Mouse (Mus musculus) hindbrain, embryonic 16.5 days (tissue): ENCODE measurements at regions not wholly inside any gene's neighbourhood (a gene's known extent, or its start where the extent isn't known, plus 50 kb on each side); places are given as distances from the start of the nearest gene placed in this dataset.
"Not testable (repeated sequence)": the region's sequence is repeated elsewhere in the genome, so short reads cannot be mapped to it uniquely, and the experiment has no call there.

Experiments
- ATAC-seq: fragments of 200-750 bp; cut with Nextera tagmentation; 2 replicates; pipeline ENCODE4 v1.8.0; 2017; ENCODE audit warnings: moderate TSS enrichment, moderate library complexity
- H3K27ac ChIP-seq: fragments of 300-500 bp; sonication (generic); 2 replicates; pipeline ENCODE4 v1.5.1; 2014; ENCODE audit warnings: low read depth, mild to moderate bottlenecking, control low read depth, low read length, moderate library complexity
- H3K27me3 ChIP-seq: fragments of 300-500 bp; sonication (generic); replicated peaks from 2 replicates; pipeline ENCODE4 v1.6.1; 2014; ENCODE audit warnings: low read length; ENCODE audit not compliant: control insufficient read depth, insufficient read depth
- H3K36me3 ChIP-seq: fragments of 300-500 bp; sonication (generic); 2 replicates; pipeline ENCODE4 v1.6.1; 2014; ENCODE audit warnings: mild to moderate bottlenecking, low read length, moderate library complexity, mixed read lengths; ENCODE audit not compliant: control insufficient read depth, insufficient read depth
- H3K4me1 ChIP-seq: fragments of 300-500 bp; sonication (generic); 2 replicates; pipeline ENCODE4 v1.6.1; 2014; ENCODE audit warnings: low read depth, low read length; ENCODE audit not compliant: control insufficient read depth, insufficient read depth
- H3K4me2 ChIP-seq: fragments of 300-500 bp; sonication (generic); 2 replicates; pipeline ENCODE4 v1.6.1; 2014; ENCODE audit warnings: mild to moderate bottlenecking, low read length, control low read depth, moderate library complexity
- H3K4me3 ChIP-seq: fragments of 300-500 bp; sonication (generic); 2 replicates; pipeline ENCODE4 v1.5.1; 2014; ENCODE audit warnings: mild to moderate bottlenecking, low read length, control low read depth, moderate library complexity
- H3K9ac ChIP-seq: fragments of 300-500 bp; sonication (generic); 2 replicates; pipeline ENCODE4 v1.6.1; 2014; ENCODE audit warnings: low read depth, mild to moderate bottlenecking, control low read depth, low read length, moderate library complexity
- H3K9me3 ChIP-seq: fragments of 300-500 bp; sonication (generic); 2 replicates; pipeline ENCODE4 v1.6.1; 2014; ENCODE audit warnings: mild to moderate bottlenecking, low read length, moderate library complexity; ENCODE audit not compliant: control insufficient read depth
- WGBS: fragments of 180-500 bp; shearing (Covaris S2); extraction: QIAGEN DNeasy Blood & Tissue Kit; methylation state at CpG from one replicate; pipeline ENCODE4 v1.1.7; 2014; 5-methylcytosine and 5-hydroxymethylcytosine counted together

DNA sequence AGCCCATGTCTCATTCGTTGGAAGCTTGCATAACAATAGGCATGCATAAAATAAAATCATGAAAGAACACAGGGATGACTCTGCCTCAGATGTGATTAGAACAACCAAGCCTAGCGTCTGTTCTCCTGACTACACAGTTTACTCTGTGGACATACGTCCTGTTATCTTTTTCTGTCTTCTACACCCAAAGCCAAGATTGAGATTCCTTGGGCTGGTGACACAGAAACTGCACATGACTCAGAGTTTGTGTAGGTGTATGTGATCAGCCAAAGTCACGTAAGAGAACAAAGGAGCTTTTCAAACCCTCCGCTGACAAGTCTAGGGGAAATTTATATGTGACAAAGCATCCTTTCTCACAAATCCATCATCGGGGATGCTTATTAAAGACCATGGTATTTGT is 141.9 kb upstream of the Gm11146 start:
- 84% methylated on average over 6 of the region's 6 CpGs for WGBS
- H3K27me3 ChIP-seq: no peaks in the 10 kb centered on the region

DNA sequence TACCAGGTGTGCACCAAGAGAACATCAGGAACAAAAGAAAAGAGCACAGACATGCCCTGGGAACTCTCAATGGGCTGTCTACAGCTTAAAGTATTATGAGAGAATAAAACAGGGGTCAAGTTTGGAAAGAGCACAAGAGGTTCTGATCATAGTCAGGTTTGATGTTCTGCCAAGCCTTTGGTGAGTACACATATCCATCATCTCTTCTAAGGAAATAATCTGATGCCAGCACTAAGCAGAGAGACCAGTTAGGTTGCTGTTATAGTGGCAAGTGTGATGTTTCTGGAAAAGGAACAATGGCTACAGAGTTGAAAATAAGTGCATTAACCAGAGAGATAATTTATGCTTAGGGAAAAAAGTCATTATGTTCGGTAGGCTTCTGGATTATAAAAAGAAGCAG is 136.9 kb upstream of the Gm11146 start:
- no peaks in the 10 kb centered on the region for H3K36me3 ChIP-seq
- 73% methylated on average over 1 of the region's 1 CpGs for WGBS
- H3K27me3 ChIP-seq: no peaks in the 10 kb centered on the region
- no peaks in the 10 kb centered on the region for H3K9me3 ChIP-seq
- H3K4me2 ChIP-seq: no peak overlapping the region
- no peak overlapping the region for H3K9ac ChIP-seq
- H3K4me1 ChIP-seq: no peaks in the 10 kb centered on the region
- no peak overlapping the region for H3K4me3 ChIP-seq
- H3K27ac ChIP-seq: no peak overlapping the region
- ATAC-seq: no peak

More for the DNA sequence above, 141.9 kb upstream of the Gm11146 start:
- H3K4me2 ChIP-seq: no peak overlapping the region
- no peaks in the 10 kb centered on the region for H3K4me1 ChIP-seq
- no peak overlapping the region for H3K9ac ChIP-seq
- no peak for ATAC-seq
- no peak overlapping the region for H3K27ac ChIP-seq
- no peaks in the 10 kb centered on the region for H3K36me3 ChIP-seq
- H3K4me3 ChIP-seq: no peak overlapping the region
- 0 out of 2 replicates have a peak, but pooled peaks cover 2% of the 10 kb centered on the region for H3K9me3 ChIP-seq

DNA sequence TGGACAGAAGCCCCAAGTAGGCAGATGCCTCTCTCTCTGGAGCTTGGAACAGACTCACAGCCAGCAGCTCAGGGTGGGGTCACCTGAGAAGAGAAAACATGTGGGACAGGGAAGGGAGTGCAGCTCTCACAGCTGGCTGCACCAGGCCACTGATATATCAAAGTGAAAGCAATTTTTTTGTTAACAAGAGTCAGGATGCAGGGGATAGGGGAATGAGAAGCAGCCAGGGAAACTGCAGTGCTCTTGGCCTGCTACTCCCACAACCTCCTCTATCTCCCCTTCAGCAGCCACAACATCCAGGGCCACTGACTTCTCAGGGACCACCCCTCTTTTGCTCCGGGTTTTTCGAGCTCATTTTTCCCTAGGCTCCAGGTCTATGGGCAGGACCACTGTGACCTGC is 117.5 kb upstream of the Gm11146 start:
- Histone ChIP-seq H3K36me3 (no peaks in the 10 kb centered on the region), H3K4me1 (no peaks in the 10 kb centered on the region), H3K9me3 (no peaks in the 10 kb centered on the region), H3K9ac (no peak overlapping the region), H3K27me3 (no peaks in the 10 kb centered on the region), H3K4me2 (no peak overlapping the region), H3K27ac (no peak overlapping the region), H3K4me3 (no peak overlapping the region)
- 82% methylated on average over 2 of the region's 2 CpGs for whole genome bisulfite sequencing
- no peak for ATAC-seq

DNA sequence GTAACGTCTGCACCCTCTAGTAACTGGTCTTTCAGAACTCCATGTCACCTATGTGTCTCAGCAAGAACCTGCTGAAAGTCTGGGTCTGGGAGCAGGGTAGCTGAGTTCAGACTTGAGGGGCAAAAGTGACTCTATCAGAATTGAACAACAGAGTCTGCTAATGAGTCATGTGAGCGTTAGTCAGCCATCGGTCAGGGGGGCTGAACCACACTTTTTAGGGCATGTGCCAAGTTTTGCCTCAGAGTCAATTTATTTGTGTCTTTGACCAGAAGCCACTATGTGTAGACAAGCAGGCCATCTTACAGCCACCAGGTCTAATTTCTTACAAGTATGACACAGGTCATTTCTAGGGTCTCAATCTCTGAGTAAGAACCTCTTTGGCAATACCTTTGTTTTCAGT is 115.9 kb upstream of the Gm11146 start:
- not testable (repeated sequence) for H3K36me3 ChIP-seq

DNA sequence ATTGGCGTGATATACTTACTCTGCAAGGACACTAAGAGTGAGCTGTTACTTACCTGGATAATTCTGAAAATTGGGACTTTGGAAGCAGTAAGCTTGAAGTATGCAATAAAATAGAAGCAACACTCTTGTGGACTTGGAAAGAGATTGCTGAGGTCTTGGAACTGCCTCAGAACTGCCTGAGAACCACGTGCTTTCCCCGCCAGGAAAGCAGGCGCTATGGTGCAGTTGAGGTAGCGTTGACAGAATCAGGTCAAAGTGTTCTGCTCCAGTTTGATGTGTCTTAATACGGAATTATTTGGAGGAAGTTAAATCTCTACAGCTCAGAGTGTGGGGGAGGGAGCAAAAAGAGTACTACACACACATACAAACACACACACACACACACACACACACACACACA is 102.8 kb upstream of the Gm11146 start:
- no peaks in the 10 kb centered on the region for H3K36me3 ChIP-seq
- no peak overlapping the region for H3K4me2 ChIP-seq
- no peaks in the 10 kb centered on the region for H3K27me3 ChIP-seq
- no peak overlapping the region for H3K4me3 ChIP-seq
- 83% methylated on average over 6 of the region's 6 CpGs for WGBS
- H3K9me3 ChIP-seq: no peaks in the 10 kb centered on the region
- H3K9ac ChIP-seq: no peak overlapping the region
- no peak overlapping the region for H3K27ac ChIP-seq
- ATAC-seq: no peak
- H3K4me1 ChIP-seq: no peaks in the 10 kb centered on the region

More for the DNA sequence above, 115.9 kb upstream of the Gm11146 start:
- H3K4me2 ChIP-seq, H3K4me3 ChIP-seq, H3K27me3 ChIP-seq, ATAC-seq, H3K9ac ChIP-seq, H3K27ac ChIP-seq, H3K4me1 ChIP-seq, H3K9me3 ChIP-seq: not testable (repeated sequence)
- 83% methylated on average over 3 of the region's 3 CpGs for WGBS

DNA sequence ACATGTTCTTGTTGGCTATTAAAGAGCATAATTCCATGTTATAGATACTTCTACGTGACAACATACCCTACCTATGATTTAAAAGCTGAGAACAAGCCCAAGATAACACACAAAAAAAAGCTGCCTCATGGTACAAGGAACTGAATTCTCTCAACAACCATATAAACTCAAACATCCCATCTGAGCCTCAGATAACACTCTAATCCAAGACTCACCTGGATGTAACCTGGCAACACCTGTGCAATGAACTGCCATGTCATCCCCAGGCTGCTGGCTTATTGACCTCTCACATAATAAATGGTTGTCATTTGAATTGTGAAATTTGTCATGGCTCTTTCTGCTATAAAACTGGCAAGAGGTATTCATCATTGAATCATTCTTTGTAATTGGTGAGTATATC is 93.5 kb upstream of the Gm11146 start:
- no peaks in the 10 kb centered on the region for H3K9me3 ChIP-seq
- H3K4me2 ChIP-seq: no peak overlapping the region
- H3K27ac ChIP-seq: no peak overlapping the region
- no peaks in the 10 kb centered on the region for H3K27me3 ChIP-seq
- no peak overlapping the region for H3K9ac ChIP-seq
- H3K36me3 ChIP-seq: no peaks in the 10 kb centered on the region
- no peak overlapping the region for H3K4me3 ChIP-seq
- WGBS: 100% methylated on average over 1 of the region's 1 CpGs
- no peaks in the 10 kb centered on the region for H3K4me1 ChIP-seq
- no peak for ATAC-seq

DNA sequence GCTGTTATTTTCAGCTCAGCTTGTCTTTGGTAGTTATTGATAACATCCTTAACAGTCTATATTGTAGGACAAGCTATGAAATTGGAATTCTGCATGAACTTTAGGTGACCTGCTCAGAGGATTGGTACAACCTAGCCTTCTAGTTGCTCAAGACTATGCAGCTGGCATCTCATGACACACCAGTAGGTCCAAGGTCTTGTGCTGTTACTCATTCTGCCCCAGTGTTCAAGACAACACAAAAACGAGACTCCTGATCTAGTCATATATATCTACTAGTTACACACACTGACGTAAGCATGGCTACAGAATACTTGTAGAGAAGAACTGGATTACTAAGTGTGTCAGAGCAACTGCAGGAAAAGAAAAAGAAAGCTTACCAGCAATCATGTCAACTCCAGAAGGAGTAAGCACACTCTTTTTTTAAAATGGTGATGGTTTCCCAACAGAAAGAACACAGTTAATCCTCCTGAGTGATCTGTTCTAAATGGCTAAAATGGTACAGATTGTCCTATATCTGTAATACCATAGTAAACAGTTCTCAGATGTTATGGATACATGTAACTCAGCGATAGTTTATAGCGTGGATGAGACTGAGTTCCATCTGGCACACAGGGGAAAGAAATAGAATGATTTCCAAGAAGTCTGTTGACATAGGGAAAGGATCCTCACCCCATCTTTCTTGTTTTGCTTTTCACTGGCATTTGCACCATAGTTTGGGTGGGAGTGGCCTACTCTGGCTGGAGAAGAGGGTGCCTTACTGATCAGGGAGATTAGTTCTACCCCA is 85.4 kb upstream of the Gm11146 start:
- ATAC-seq: no peak
- H3K27me3 ChIP-seq: no peaks in the 10 kb centered on the region
- H3K9ac ChIP-seq: no peak overlapping the region
- H3K9me3 ChIP-seq: no peaks in the 10 kb centered on the region
- H3K36me3 ChIP-seq: no peaks in the 10 kb centered on the region
- H3K4me2 ChIP-seq: no peak overlapping the region
- peaks cover 5% of the 10 kb centered on the region for H3K4me1 ChIP-seq
- H3K27ac ChIP-seq: no peak overlapping the region
- no peak overlapping the region for H3K4me3 ChIP-seq
- WGBS: 90% methylated on average over 4 of the region's 4 CpGs

DNA sequence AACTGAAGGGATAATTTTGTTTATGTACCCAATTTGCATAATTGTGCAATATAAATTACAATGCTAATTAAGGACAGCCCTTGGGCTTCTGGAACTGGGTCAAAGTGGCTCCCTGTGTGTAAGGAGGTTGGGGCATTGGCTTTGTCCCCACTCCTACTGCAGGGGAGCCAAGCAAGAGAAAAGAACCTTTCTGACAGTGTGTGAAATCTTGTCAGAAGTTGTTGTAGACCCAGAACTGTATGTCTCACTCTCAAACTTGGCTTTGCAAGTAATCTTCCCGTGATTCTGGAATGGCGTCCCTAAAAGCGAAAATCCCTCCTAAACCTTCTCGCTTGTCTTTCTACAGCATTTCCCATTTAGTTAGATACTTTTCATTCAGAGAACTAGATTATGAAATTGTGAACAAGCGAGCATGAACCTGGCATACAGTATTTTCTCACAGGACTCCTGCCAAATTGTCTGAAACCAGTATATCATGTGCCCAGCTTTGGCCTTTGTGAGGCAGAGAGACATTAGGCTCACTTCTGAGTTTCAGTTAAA is 83.8 kb upstream of the Gm11146 start:
- no peaks in the 10 kb centered on the region for H3K9me3 ChIP-seq
- H3K4me3 ChIP-seq: no peak overlapping the region
- H3K9ac ChIP-seq: no peak overlapping the region
- no peaks in the 10 kb centered on the region for H3K27me3 ChIP-seq
- peak overlapping the region; percentile 32 for H3K4me2 ChIP-seq
- H3K4me1 ChIP-seq: peaks cover 5% of the 10 kb centered on the region
- WGBS: 49% methylated on average over 5 of the region's 5 CpGs
- no peaks in the 10 kb centered on the region for H3K36me3 ChIP-seq
- peak; percentile 94 for ATAC-seq
- peak overlapping the region; percentile 57 for H3K27ac ChIP-seq

DNA sequence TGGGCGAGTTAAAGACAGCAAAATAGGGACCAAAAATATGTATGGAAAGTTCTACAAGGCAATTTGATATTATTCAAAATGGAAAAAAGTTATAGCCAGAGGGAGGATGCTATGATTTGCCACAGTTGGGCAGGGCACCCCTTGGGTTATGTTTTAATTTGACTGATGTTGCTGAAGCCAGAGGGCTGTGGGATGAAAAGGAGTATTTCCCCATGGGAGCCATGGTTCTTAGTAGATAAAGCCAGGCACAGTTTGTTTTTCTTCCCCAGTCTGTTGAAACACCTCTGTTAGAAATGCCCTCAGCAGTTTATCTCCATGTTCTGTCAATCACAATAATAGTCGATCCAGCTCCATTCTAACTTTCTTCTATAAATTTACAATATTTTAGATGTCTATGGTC is 82.6 kb upstream of the Gm11146 start:
- Histone ChIP-seq H3K27ac (peak overlapping the region; percentile 36; the same call in 1 of the 2 replicates), H3K4me2 (no peak overlapping the region), H3K9ac (no peak overlapping the region), H3K36me3 (no peaks in the 10 kb centered on the region), H3K4me1 (peaks cover 5% of the 10 kb centered on the region), H3K4me3 (no peak overlapping the region), H3K9me3 (no peaks in the 10 kb centered on the region), H3K27me3 (no peaks in the 10 kb centered on the region)
- ATAC-seq: no peak
- 60% methylated on average over 2 of the region's 2 CpGs for WGBS
